Comparison of ENCODE assay signal across 8 mouse cellular contexts in the genomic region with DNA sequence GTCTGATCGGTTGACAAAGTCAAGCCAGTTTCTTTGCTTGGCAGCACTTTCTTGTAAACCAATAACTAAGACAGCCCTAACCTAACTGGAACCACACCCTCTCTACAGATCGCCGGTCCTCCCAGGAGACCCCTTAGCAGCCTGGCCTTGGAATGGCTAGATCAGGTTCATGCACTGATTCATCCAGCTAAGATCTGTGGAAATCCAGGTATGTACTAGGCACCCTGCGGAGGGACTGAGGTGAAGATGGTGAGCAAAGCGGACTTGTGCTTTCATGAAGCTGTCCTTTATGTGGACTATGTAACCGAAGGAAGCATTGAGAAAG. TPM values are rescaled to one million over a fixed set of nuclear protein-coding genes. Genes with fewer than 3 reads are reported as not detected.
DNase-seq lines count a peak whose midpoint lies in the region; ATAC-seq and TF ChIP-seq lines count a peak whose summit lies in the region.

No protein-coding gene starts in this region.

- DNase-seq in neural tube, embryonic 11.5 days (ENCODE audit: low spot score), result no peak
- DNase-seq in neural tube, embryonic 10.5 days (ENCODE audit: extremely low spot score, low spot score), result no peak
- DNase-seq in forebrain, embryonic 11.5 days (ENCODE audit: low spot score), result no peak
- no peak for DNase-seq in limb, embryonic 14.5 days (ENCODE audit: low spot score)
- DNase-seq in right cerebral cortex, postnatal 4 days, result no peak
- no peak for DNase-seq in right cerebral cortex, postnatal 14 days

- no peaks in the 10 kb centered on the region for H3K27me3 ChIP-seq in neural tube, embryonic 11.5 days (ENCODE audit: control insufficient read depth, insufficient read depth, low read length)
- no peaks in the 10 kb centered on the region for H3K27me3 ChIP-seq in forebrain, embryonic 11.5 days (ENCODE audit: control insufficient read depth, insufficient read depth, low read length)
- no peaks in the 10 kb centered on the region for H3K27me3 ChIP-seq in limb, embryonic 14.5 days (ENCODE audit: control insufficient read depth, insufficient read depth, low read length)
- H3K27me3 ChIP-seq in stomach, embryonic 14.5 days (ENCODE audit: control insufficient read depth, insufficient read depth, low read length), result no peaks in the 10 kb centered on the region

- H3K4me2 ChIP-seq in neural tube, embryonic 11.5 days (ENCODE audit: low read depth), result peak overlapping the region; percentile 73
- peak overlapping the region; percentile 73 for H3K4me2 ChIP-seq in forebrain, embryonic 11.5 days (ENCODE audit: low read depth, low read length, severe bottlenecking)
- H3K4me2 ChIP-seq in limb, embryonic 14.5 days (replicated peaks; ENCODE audit: low read depth, low read length, severe bottlenecking), result peak overlapping the region; percentile 90
- H3K4me2 ChIP-seq in stomach, embryonic 14.5 days (replicated peaks; ENCODE audit: low read depth, low read length), result peak overlapping the region; percentile 82

- peak; percentile 49 for ATAC-seq in neural tube, embryonic 11.5 days (ENCODE audit: insufficient read depth, low FRiP score, low TSS enrichment)
- peak; percentile 59 for ATAC-seq in forebrain, embryonic 11.5 days (replicated peaks; ENCODE audit: low FRiP score)
- no peak; the same call in 1 of the 2 replicates for ATAC-seq in limb, embryonic 14.5 days (ENCODE audit: low FRiP score, low read depth)
- peak; percentile 56; the same call in 1 of the 2 replicates for ATAC-seq in stomach, embryonic 14.5 days (ENCODE audit: insufficient number of reproducible peaks, insufficient read depth, low FRiP score, low read depth)
- no peak; the same call in none of the 2 replicates for ATAC-seq in frontal cortex, adult (ENCODE audit: low TSS enrichment)

- no peaks in the 10 kb centered on the region for H3K9me3 ChIP-seq in neural tube, embryonic 11.5 days (ENCODE audit: control insufficient read depth, low read length)
- H3K9me3 ChIP-seq in forebrain, embryonic 11.5 days (ENCODE audit: control insufficient read depth, low read length), result no peaks in the 10 kb centered on the region
- no peaks in the 10 kb centered on the region for H3K9me3 ChIP-seq in limb, embryonic 14.5 days (ENCODE audit: control insufficient read depth, low read length)
- H3K9me3 ChIP-seq in stomach, embryonic 14.5 days (ENCODE audit: control insufficient read depth, low read depth, low read length), result no peaks in the 10 kb centered on the region

- peak overlapping the region; percentile 56 for H3K4me3 ChIP-seq in neural tube, embryonic 11.5 days (ENCODE audit: low read depth, low read length)
- H3K4me3 ChIP-seq in forebrain, embryonic 11.5 days (ENCODE audit: low read depth, low read length), result peak overlapping the region; percentile 57
- H3K4me3 ChIP-seq in limb, embryonic 14.5 days (replicated peaks; ENCODE audit: low read length), result peak overlapping the region; percentile 64
- peak overlapping the region; percentile 34 for H3K4me3 ChIP-seq in stomach, embryonic 14.5 days (ENCODE audit: low read depth, low read length)

- no peak overlapping the region for H3K27ac ChIP-seq in neural tube, embryonic 11.5 days (ENCODE audit: low read depth, low read length)
- H3K27ac ChIP-seq in forebrain, embryonic 11.5 days (ENCODE audit: low read depth, low read length), result no peak overlapping the region
- H3K27ac ChIP-seq in limb, embryonic 14.5 days (replicated peaks; ENCODE audit: low read depth, low read length), result peak overlapping the region; percentile 68
- H3K27ac ChIP-seq in stomach, embryonic 14.5 days (ENCODE audit: low read length), result no peak overlapping the region

- peak overlapping the region; percentile 27 for H3K9ac ChIP-seq in neural tube, embryonic 11.5 days (ENCODE audit: low read length)
- H3K9ac ChIP-seq in forebrain, embryonic 11.5 days (ENCODE audit: low read length), result peak overlapping the region; percentile 79
- peak overlapping the region; percentile 70 for H3K9ac ChIP-seq in limb, embryonic 14.5 days (ENCODE audit: low read depth, low read length, severe bottlenecking)
- H3K9ac ChIP-seq in stomach, embryonic 14.5 days (replicated peaks; ENCODE audit: low read depth, low read length), result peak overlapping the region; percentile 47; the same call in 1 of the 2 replicates

- no peaks in the 10 kb centered on the region for H3K4me1 ChIP-seq in neural tube, embryonic 11.5 days (ENCODE audit: control insufficient read depth, insufficient read depth, low read length)
- H3K4me1 ChIP-seq in forebrain, embryonic 11.5 days (replicated peaks; ENCODE audit: control insufficient read depth, insufficient read depth, low read length), result 0 out of 2 replicates have a peak, but pooled peaks cover 3% of the 10 kb centered on the region
- H3K4me1 ChIP-seq in limb, embryonic 14.5 days (ENCODE audit: control insufficient read depth, insufficient read depth, low read length), result 0 out of 2 replicates have a peak, but pooled peaks cover 2% of the 10 kb centered on the region
- peaks cover 7% of the 10 kb centered on the region; the same call in 1 of the 2 replicates for H3K4me1 ChIP-seq in stomach, embryonic 14.5 days (ENCODE audit: control insufficient read depth, insufficient read depth, low read length)

- 17% methylated on average over 6 of the region's 6 CpGs for WGBS in neural tube, embryonic 11.5 days
- WGBS in forebrain, embryonic 11.5 days, result 15% methylated on average over 6 of the region's 6 CpGs
- 8% methylated on average over 6 of the region's 6 CpGs for WGBS in limb, embryonic 14.5 days
- WGBS in stomach, embryonic 14.5 days, result 9% methylated on average over 6 of the region's 6 CpGs

- TF ChIP-seq POLR2A in limb, embryonic 14.5 days (IDR thresholded peaks at IDR 0.05; ENCODE audit: borderline replicate concordance, extremely low read depth, insufficient read depth, insufficient read length), result no peak

- no peaks in the 10 kb centered on the region for H3K36me3 ChIP-seq in neural tube, embryonic 11.5 days (ENCODE audit: control insufficient read depth, insufficient read depth, low read length)
- peaks cover 3% of the 10 kb centered on the region; the same call in 1 of the 2 replicates for H3K36me3 ChIP-seq in forebrain, embryonic 11.5 days (ENCODE audit: control insufficient read depth, insufficient read depth, low read length)
- peaks cover 13% of the 10 kb centered on the region; the same call in 1 of the 2 replicates for H3K36me3 ChIP-seq in limb, embryonic 14.5 days (ENCODE audit: control insufficient read depth, insufficient read depth, low read length)
- no peaks in the 10 kb centered on the region; the same call in 1 of the 2 replicates for H3K36me3 ChIP-seq in stomach, embryonic 14.5 days (ENCODE audit: control insufficient read depth, insufficient read depth, low read length)

RNA-seq across cellular contexts. Expression of gene Nme6, which starts 0.5 kb away (rescaled TPM):
- 83.9 and 87.2 TPM in 2 replicates for polyA plus RNA-seq in neural tube, embryonic 11.5 days (2014; fragmentation: Nextera tagmentation; extraction: Ambion mirVana)
- polyA plus RNA-seq in forebrain, embryonic 11.5 days (2014; fragmentation: Nextera tagmentation; extraction: Ambion mirVana), result 98.6 and 105 TPM in 2 replicates
- 50.5 and 52.3 TPM in 2 replicates for polyA plus RNA-seq in limb, embryonic 14.5 days (2012; rRNA removed)
- polyA plus RNA-seq in limb, embryonic 14.5 days (2014; fragmentation: Nextera tagmentation; extraction: Ambion mirVana), result 57.8 and 64.6 TPM in 2 replicates
- polyA plus RNA-seq in stomach, embryonic 14.5 days (2014; fragmentation: Nextera tagmentation; extraction: Ambion mirVana), result 59.9 and 74.0 TPM in 2 replicates

RNA-seq across cellular contexts. Expression of gene Camp, which starts 16.4 kb away (rescaled TPM):
- 0.68 and 1.1 TPM in 2 replicates for polyA plus RNA-seq in neural tube, embryonic 11.5 days (2014; fragmentation: Nextera tagmentation; extraction: Ambion mirVana)
- 0.44 TPM in 1 of 2 replicates, not detected in the other for polyA plus RNA-seq in forebrain, embryonic 11.5 days (2014; fragmentation: Nextera tagmentation; extraction: Ambion mirVana)
- 1.2 and 5.9 TPM in 2 replicates for polyA plus RNA-seq in limb, embryonic 14.5 days (2012; rRNA removed)
- polyA plus RNA-seq in limb, embryonic 14.5 days (2014; fragmentation: Nextera tagmentation; extraction: Ambion mirVana), result 1.4 and 4.8 TPM in 2 replicates
- 7.5 and 7.8 TPM in 2 replicates for polyA plus RNA-seq in stomach, embryonic 14.5 days (2014; fragmentation: Nextera tagmentation; extraction: Ambion mirVana)

RNA-seq across cellular contexts. Expression of gene Spink8, which starts 21.0 kb away (rescaled TPM):
- not detected in 2 replicates for polyA plus RNA-seq in neural tube, embryonic 11.5 days (2014; fragmentation: Nextera tagmentation; extraction: Ambion mirVana)
- not detected in 2 replicates for polyA plus RNA-seq in forebrain, embryonic 11.5 days (2014; fragmentation: Nextera tagmentation; extraction: Ambion mirVana)
- 0.09 and 0.28 TPM in 2 replicates for polyA plus RNA-seq in limb, embryonic 14.5 days (2012; rRNA removed)
- 1.1 and 1.3 TPM in 2 replicates for polyA plus RNA-seq in limb, embryonic 14.5 days (2014; fragmentation: Nextera tagmentation; extraction: Ambion mirVana)
- not detected in 2 replicates for polyA plus RNA-seq in stomach, embryonic 14.5 days (2014; fragmentation: Nextera tagmentation; extraction: Ambion mirVana)

RNA-seq across cellular contexts. Expression of gene Cdc25a, which starts 42.3 kb away (rescaled TPM):
- 35.4 and 37.9 TPM in 2 replicates for polyA plus RNA-seq in neural tube, embryonic 11.5 days (2014; fragmentation: Nextera tagmentation; extraction: Ambion mirVana)
- polyA plus RNA-seq in forebrain, embryonic 11.5 days (2014; fragmentation: Nextera tagmentation; extraction: Ambion mirVana), result 42.3 and 45.8 TPM in 2 replicates
- polyA plus RNA-seq in limb, embryonic 14.5 days (2012; rRNA removed), result 24.8 and 26.1 TPM in 2 replicates
- polyA plus RNA-seq in limb, embryonic 14.5 days (2014; fragmentation: Nextera tagmentation; extraction: Ambion mirVana), result 26.8 and 29.4 TPM in 2 replicates
- polyA plus RNA-seq in stomach, embryonic 14.5 days (2014; fragmentation: Nextera tagmentation; extraction: Ambion mirVana), result 25.2 and 29.8 TPM in 2 replicates

RNA-seq across cellular contexts. Expression of gene Fbxw27, which starts 42.6 kb away (rescaled TPM):
- polyA plus RNA-seq in neural tube, embryonic 11.5 days (2014; fragmentation: Nextera tagmentation; extraction: Ambion mirVana), result not detected in 2 replicates
- not detected in 2 replicates for polyA plus RNA-seq in forebrain, embryonic 11.5 days (2014; fragmentation: Nextera tagmentation; extraction: Ambion mirVana)
- not detected in 2 replicates for polyA plus RNA-seq in limb, embryonic 14.5 days (2012; rRNA removed)
- polyA plus RNA-seq in limb, embryonic 14.5 days (2014; fragmentation: Nextera tagmentation; extraction: Ambion mirVana), result not detected in 2 replicates
- polyA plus RNA-seq in stomach, embryonic 14.5 days (2014; fragmentation: Nextera tagmentation; extraction: Ambion mirVana), result not detected in 2 replicates

Comparison
In these comparisons a context has a peak if more than half of its experiments do, and no peak if none do; other contexts are left out.
1. ATAC-seq: peak in neural tube, embryonic 11.5 days (single experiment), forebrain, embryonic 11.5 days (single experiment) and stomach, embryonic 14.5 days (single experiment); none in limb, embryonic 14.5 days (single experiment) and frontal cortex, adult (single experiment).
2. H3K9ac ChIP-seq: peak in every context shown above with its lines; median percentile 79 in forebrain, embryonic 11.5 days; 70 in limb, embryonic 14.5 days; 47 in stomach, embryonic 14.5 days; 27 in neural tube, embryonic 11.5 days.
3. Peak in every context shown above with its lines, with median percentiles within 50 percentile points of each other: H3K4me2 ChIP-seq and H3K4me3 ChIP-seq.